Mouse (Mus musculus) gastrocnemius, postnatal 10 days (tissue): ENCODE measurements at regions not wholly inside any gene's neighbourhood (a gene's known extent, or its start where the extent isn't known, plus 50 kb on each side); places are given as distances from the start of the nearest gene placed in this dataset.
A peak's percentile ranks its signal among the peaks of the same experiment; 100 is the strongest.

Experiments used
- DNase-seq: peaks from one replicate; pipeline ENCODE4 v3.0.0; 2021; ENCODE audit warnings: mixed read lengths

- DNase-seq: no peak
Observed at GRCm38 (mm10) chr19:15047306-15047868, 449.5 kb upstream of the Tle4 start.

DNA sequence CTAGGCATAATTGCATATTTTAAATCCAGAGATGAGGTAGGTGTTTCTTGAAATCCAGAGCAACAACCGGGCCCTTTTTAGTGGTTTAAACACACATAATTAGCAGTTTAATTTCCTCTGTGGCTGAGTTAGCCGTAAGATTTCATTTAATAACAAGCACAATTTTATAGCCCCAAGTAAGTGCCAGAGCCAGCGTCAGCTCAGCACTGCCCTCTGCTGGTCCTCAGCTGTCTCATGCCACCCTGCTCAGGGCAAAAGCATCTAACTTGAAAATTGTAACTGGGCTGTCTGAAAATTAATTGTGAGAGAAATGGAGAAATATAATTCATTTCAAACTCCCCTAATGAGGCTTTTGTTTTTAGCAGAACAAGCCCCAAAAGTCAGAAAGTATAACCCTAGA lies 437.7 kb upstream of the Tle4 start:
- peak; percentile 79 for DNase-seq

DNA sequence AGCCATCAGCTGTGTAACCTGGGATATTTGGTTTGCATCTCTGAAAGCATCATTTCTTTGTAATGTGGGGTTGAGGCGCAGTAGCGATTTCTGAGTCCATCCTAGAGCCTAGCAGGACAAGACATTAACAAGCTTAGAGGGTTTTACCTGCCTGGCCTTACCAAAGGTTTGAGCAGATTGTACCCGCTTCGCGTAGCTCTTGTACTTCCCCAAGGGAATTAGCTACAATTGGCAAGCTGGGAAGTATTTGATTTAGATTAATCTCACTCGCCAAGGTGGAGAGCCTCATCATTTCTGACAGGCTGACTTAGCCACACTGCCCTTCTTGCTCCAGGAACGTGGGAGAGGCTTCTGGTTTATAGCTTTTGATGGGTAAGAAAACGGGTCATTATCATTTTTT lies 436.1 kb upstream of the Tle4 start:
- no peak for DNase-seq

GRCm38 (mm10) chr19:15033396-15033795 lies 435.5 kb upstream of the Tle4 start:
- no peak for DNase-seq

GRCm38 (mm10) chr19:15032297-15032947 lies 434.6 kb upstream of the Tle4 start:
- no peak for DNase-seq

DNA sequence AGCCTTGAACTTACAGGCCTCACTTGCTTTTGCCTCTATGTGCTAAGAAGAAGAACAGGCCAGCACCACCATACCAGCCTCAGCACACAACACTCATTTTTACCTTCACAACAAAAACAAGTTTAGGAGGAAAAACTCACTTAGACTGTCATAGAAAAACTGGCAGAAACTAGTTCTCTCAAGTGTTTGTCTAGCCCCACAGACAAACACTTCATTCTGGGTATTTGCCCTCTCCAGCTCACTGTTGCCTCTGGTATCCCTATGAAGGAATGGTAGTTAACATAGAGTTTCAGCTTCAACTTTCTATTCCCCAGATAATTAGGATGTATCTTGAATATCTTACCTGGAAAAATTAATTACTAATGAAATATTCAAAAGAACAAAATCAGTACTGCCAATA lies 433.6 kb upstream of the Tle4 start:
- no peak for DNase-seq

GRCm38 (mm10) chr19:15003596-15003995 lies 405.7 kb upstream of the Tle4 start:
- no peak for DNase-seq

DNA sequence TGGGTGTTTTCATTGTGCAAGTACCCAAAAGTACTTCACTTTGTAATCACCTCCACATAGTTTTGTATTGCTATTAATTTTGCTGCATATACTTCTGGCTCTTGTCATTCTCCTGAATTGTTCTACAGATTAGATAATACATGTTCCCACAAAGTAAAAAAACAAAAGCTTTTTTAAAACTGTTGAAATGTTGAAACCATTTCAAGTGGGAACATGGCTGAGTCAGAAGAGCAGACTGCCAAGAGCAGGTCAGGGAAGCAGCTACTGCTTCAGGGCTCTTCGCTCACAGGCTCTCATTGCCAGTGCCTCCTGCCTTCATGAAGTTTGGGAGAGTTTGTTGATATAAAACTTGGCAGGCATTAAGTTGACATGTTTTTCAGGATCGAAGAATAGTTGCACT lies 395.5 kb upstream of the Tle4 start:
- DNase-seq: no peak

DNA sequence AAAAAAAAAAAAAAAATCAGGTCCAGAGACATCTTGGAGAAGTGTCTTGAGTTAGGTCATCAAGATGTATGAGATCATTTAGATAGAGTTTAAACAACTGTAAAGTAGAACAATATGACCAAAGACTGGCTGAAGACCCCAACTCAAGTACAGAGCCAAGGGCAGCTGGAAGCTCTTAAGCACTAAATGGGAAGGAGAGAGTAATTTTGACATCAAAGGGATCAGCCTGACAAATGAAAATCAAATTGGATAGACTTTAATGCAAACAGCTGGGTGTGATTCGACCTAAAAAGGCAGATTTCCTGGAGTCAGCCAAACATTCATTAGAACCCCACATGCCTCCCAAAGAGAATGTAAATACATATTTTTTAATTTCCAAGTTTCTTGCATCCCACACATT lies 372.3 kb upstream of the Tle4 start:
- DNase-seq: no peak

GRCm38 (mm10) chr19:14968283-14968682 lies 370.4 kb upstream of the Tle4 start:
- DNase-seq: no peak

DNA sequence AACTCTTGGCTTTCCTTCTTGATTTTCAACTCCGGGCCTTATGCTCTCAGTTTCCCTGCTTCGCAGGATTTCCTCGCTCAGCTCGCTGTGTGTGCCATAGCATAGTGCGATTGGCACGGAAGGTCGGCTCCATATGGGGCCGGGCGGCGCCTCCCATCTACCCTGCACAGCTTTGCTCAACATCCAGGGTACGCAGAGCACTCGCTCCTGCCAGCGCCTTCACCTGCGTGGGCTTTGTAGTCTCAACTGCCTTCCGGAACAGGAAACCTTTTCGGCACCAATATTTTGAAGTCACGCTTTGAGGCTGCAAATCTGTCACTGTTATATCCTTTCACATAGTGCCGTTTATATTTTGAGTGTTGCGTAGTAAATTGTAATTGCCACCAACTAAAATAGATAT lies 359.9 kb upstream of the Tle4 start:
- DNase-seq: no peak

DNA sequence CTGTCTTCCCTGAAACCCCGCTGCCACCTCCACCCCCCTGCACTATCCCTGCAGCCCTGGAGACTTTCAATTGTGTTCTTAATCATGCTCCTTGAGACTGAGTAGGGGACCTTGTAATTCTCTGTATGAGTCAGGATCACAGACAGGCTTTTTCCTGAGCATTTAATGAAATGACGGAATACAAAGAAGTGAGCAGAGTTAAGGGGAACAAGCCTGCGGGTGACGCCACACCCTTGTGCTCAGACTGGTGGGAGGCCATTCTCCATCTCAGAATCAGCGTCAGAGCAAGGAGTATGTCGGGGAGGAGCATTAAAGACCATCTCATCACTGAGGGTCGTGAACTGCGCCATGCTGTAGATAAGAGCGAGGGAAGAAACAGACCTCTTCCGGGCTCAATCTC lies 359.3 kb upstream of the Tle4 start:
- no peak for DNase-seq

DNA sequence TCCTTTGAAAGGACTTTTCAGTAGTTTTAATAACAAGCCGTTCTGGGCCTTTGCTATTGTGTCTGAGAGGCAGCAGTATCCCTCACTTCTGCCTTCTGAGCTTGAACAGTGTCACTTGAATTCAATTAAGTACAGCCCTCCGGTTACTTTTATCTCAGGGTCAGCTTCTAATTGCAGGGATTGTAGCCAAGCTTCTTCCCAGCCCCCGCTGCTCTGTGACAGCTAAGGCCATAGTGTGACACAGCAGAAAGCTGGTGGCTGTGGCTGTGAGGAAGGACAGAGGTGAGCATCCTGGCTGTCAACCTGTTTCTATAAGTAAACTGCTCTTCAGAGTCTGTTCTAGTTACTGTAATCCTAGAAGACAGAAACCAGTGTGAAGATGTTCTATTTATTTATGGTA lies 358.5 kb upstream of the Tle4 start:
- no peak for DNase-seq

GRCm38 (mm10) chr19:14955969-14956368 lies 358.1 kb upstream of the Tle4 start:
- DNase-seq: no peak

DNA sequence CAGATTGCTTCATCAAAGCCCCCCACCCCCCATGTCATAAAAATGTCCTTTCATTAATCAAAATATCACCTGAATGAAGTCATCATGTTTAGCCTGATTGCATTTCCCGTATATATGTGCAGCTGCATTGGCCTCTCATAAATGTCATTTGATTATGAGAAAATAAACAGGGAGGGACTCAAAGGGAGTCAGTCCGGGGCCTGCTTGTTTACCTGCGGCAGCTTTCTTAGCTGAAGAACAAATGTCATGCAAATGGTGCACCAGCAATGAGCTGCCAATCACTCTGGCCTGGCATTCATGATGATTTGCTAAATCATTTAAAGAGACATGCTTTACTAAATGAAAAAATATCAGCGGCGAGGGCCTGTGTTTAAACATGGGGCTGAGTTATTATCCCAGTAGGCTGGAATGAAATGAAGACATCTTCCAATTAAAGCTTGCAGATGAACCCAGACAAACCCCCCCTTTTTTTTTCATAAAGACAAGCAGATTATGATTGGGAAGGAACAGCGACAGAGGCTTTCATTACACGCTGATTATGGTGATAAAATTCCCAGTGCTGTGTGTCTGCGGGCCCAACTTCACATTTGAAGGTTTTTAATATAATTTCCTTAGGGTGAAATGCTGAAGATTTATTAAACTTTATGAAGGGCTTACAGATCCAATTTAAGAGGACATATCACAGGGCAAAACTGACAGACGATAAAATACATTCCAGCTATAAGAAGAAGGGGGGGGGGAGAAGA lies 342.5 kb upstream of the Tle4 start:
- no peak for DNase-seq

GRCm38 (mm10) chr19:14922238-14922637 lies 324.4 kb upstream of the Tle4 start:
- DNase-seq: no peak

GRCm38 (mm10) chr19:14911056-14911850 lies 313.4 kb upstream of the Tle4 start:
- no peak for DNase-seq

GRCm38 (mm10) chr19:14894875-14895274 lies 297.0 kb upstream of the Tle4 start:
- no peak for DNase-seq

DNA sequence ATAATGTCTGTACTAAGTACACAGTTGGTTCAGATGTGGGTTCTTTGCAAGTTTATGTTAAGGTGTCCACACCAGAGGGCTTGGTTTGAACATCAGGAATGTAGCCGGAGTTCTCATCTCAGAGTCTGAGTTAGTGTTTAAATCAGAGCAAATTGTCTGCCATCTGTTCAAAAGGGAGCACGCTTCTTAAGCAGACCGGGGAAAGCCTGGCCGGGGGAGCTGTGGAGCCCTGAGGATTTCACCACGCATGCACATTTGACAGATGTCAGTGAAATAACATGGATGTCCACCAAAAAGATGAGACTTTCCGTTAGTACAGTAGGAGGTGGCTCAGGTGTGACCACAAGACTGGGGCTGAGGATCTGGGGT lies 294.5 kb upstream of the Tle4 start:
- DNase-seq: no peak

DNA sequence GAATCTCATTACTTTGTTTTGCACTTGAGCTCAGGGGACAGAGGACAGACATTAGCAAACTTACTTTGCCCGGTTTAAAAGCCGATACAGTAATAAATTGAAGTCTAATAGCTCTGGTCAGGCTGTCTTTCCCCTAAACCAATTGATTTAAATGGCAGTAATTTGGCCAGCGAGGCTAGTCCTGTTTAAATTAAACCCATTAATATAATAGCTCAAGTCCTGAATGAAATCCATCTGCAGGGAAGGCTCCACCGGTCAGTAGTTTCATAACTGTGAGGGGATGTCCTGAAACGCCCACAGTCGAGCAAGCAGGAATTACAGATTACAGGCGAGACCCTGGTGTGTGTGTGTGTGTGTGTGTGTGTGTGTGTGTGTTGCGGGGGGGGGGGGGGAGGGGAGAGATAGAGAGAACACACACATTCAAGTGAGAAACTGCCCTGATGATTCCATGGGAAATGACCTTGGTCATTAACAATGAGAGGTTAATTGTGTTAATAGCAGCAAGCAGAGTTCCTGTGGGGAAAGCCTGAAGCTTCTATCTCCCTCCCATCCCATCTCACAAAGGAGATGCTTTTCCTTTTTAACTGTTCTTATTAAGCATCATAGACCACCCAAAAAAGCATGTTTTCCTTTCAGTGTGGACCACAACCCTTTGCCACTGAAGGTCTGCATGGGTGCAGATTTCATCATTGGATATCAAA lies 294.0 kb upstream of the Tle4 start:
- no peak for DNase-seq

DNA sequence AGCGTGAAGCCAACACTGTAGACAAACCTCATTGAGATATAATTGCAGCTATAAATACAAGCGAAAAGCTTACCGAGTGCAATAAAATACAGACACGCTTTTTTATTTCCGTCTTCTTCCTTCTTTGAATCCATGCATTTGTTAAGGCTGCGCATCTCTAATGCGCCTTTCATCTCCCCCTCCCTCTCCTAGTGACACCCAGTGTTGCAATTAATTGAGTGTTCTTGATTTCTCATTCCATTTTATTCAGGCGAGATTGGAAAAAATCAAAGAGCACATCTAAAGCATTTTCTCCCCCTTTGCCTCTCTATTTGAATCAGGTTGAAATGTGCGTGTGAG lies 293.2 kb upstream of the Tle4 start:
- DNase-seq: no peak

- DNase-seq: peak; percentile 6
Observed at GRCm38 (mm10) chr19:14890241-14891089, 292.6 kb upstream of the Tle4 start.
